Mouse (Mus musculus) G1E (cell line): ENCODE data around the gene Nmrk2. TPM values are rescaled to one million over a fixed set of nuclear protein-coding genes. Genes with fewer than 3 reads are reported as not detected.
A peak's percentile ranks its signal among the peaks of the same experiment; 100 is the strongest.

Experiments used
- ATAC-seq: 2 replicates; pipeline ENCODE4 v1.8.0; 2016; ENCODE audit warnings: mild to moderate bottlenecking; ENCODE audit not compliant: insufficient number of reproducible peaks, poor library complexity, low FRiP score, severe bottlenecking; ENCODE audit errors: extremely low read depth
- DNase-seq: peaks from one replicate; pipeline ENCODE4 v3.0.0; 2012; ENCODE audit warnings: low spot score
- H3K27me3 ChIP-seq: 2 replicates; pipeline ENCODE4 v1.6.1; 2012; ENCODE audit warnings: mild to moderate bottlenecking, low read length, inconsistent platforms; ENCODE audit not compliant: insufficient read depth
- H3K36me3 ChIP-seq: replicated peaks from 2 replicates; pipeline ENCODE3; 2012; ENCODE audit warnings: mild to moderate bottlenecking, inconsistent platforms
- H3K4me1 ChIP-seq: 2 replicates; pipeline ENCODE4 v1.6.1; 2012; ENCODE audit warnings: low read depth, low read length, inconsistent platforms, mixed read lengths; ENCODE audit not compliant: insufficient read depth
- H3K4me3 ChIP-seq: 2 replicates; pipeline ENCODE4 v1.5.1; 2012; ENCODE audit warnings: low read depth, mild to moderate bottlenecking, inconsistent platforms, low read length, moderate library complexity, mixed read lengths
- H3K9me3 ChIP-seq: replicated peaks from 2 replicates; pipeline ENCODE4 v1.6.1; 2012; ENCODE audit warnings: inconsistent platforms
- CTCF ChIP-seq: IDR thresholded peaks from 2 replicates; pipeline ENCODE4 v1.5.1; 2012; ENCODE audit warnings: low read depth, low read length, inconsistent platforms, mixed read lengths
- GATA1 ChIP-seq: IDR thresholded peaks from 2 replicates; pipeline ENCODE4 v1.6.1; 2012; ENCODE audit warnings: borderline replicate concordance, low read length, inconsistent platforms, mixed read lengths
- GATA2 ChIP-seq: IDR thresholded peaks from 2 replicates; pipeline ENCODE4 v1.6.1; 2012; ENCODE audit warnings: low read depth, low read length, inconsistent platforms, borderline replicate concordance
- POLR2AphosphoS5 ChIP-seq: IDR thresholded peaks from 2 replicates; pipeline ENCODE4 v1.6.1; 2012; ENCODE audit warnings: low read depth, low read length, inconsistent platforms; ENCODE audit not compliant: insufficient replicate concordance
- TAL1 ChIP-seq: conservative IDR thresholded peaks from 2 replicates; pipeline ENCODE4 v1.6.1; 2012; ENCODE audit warnings: low read depth, low read length, inconsistent platforms, mixed read lengths
- polyA plus RNA-seq: library from polyadenylated mRNA; stranded (reverse); fragments of >175 nt; gene quantifications from 2 replicates; pipeline ENCODE4 v1.2.3, GENCODE M21; 2012
- total RNA-seq, 2 experiments: library from RNA; stranded (forward) in 1 of 2; stranded (reverse) in 1 of 2; fragments of 200-1000 nt in 1 of 2; fragments of >200 nt in 1 of 2; fragmentation: Nextera tagmentation in 1 of 2; gene quantifications; 2 replicates each; pipeline ENCODE4 v1.2.3; 2014 to 2017

The Nmrk2 gene
- total and polyA plus RNA-seq, 3 experiments, result not detected

GRCm38 (mm10) chr10:81168521-81169244, 33.2 kb downstream of the Nmrk2 start:
- TF ChIP-seq GATA1, result no peak
- no peak for TF ChIP-seq TAL1
- TF ChIP-seq CTCF, result no peak
- TF ChIP-seq GATA2, result no peak
- TF ChIP-seq POLR2AphosphoS5, result 0 out of 2 replicates have a peak, but pooled peaks have one; percentile 45

GRCm38 (mm10) chr10:81168087-81168431, 33.8 kb downstream of the Nmrk2 start:
- Histone ChIP-seq H3K4me1 (peaks cover 55% of the 10 kb centered on the region), H3K9me3 (no peaks in the 10 kb centered on the region), H3K4me3 (peak overlapping the region; percentile 58), H3K27me3 (no peaks in the 10 kb centered on the region), H3K36me3 (peaks cover 32% of the 10 kb centered on the region)
- DNase-seq, result no peak
- TF ChIP-seq POLR2AphosphoS5 (no peak), CTCF (no peak), GATA1 (no peak), TAL1 (no peak), GATA2 (no peak)
- no peak for ATAC-seq

More at GRCm38 (mm10) chr10:81168521-81169244, 33.2 kb downstream of the Nmrk2 start:
- peak; percentile 62 for ATAC-seq
- no peaks in the 10 kb centered on the region for H3K27me3 ChIP-seq
- peak overlapping the region; percentile 79 for H3K4me3 ChIP-seq
- peak; percentile 72 for DNase-seq
- peaks cover 57% of the 10 kb centered on the region for H3K4me1 ChIP-seq
- H3K9me3 ChIP-seq, result no peaks in the 10 kb centered on the region
- peaks cover 27% of the 10 kb centered on the region for H3K36me3 ChIP-seq

- peaks cover 37% of the 10 kb centered on the region for H3K36me3 ChIP-seq
- DNase-seq (peak; percentile 96), ATAC-seq (peak; percentile 91)
- peaks cover 55% of the 10 kb centered on the region for H3K4me1 ChIP-seq
- no peaks in the 10 kb centered on the region for H3K9me3 ChIP-seq
- peak within 1 kb of the TSS; percentile 84 for H3K4me3 ChIP-seq
- no peaks in the 10 kb centered on the region for H3K27me3 ChIP-seq
- TF ChIP-seq GATA2 (no peak), POLR2AphosphoS5 (no peak), GATA1 (no peak), TAL1 (no peak), CTCF (no peak)
These were observed 34.4 kb downstream of the Nmrk2 start, which contains the start of gene Pias4 for GRCm38 (mm10) chr10:81167200-81168086. Pias4 (minus strand) TSS chr10:81167923.

GRCm38 (mm10) chr10:81165118-81165517, 36.7 kb downstream of the Nmrk2 start:
- no peak overlapping the region for H3K4me3 ChIP-seq
- no peak for TF ChIP-seq GATA2
- TF ChIP-seq TAL1, result no peak
- no peak for TF ChIP-seq GATA1
- no peak for TF ChIP-seq CTCF
- no peak for TF ChIP-seq POLR2AphosphoS5
- H3K36me3 ChIP-seq, result peaks cover 60% of the 10 kb centered on the region

GRCm38 (mm10) chr10:81162318-81162652, 39.6 kb downstream of the Nmrk2 start:
- H3K9me3 ChIP-seq, result no peaks in the 10 kb centered on the region
- TF ChIP-seq CTCF (no peak), TAL1 (no peak), POLR2AphosphoS5 (no peak), GATA1 (no peak), GATA2 (no peak)
- peak overlapping the region; percentile 17; the same call in 1 of the 2 replicates for H3K4me3 ChIP-seq
- H3K36me3 ChIP-seq, result peaks cover 87% of the 10 kb centered on the region
- H3K4me1 ChIP-seq, result peaks cover 81% of the 10 kb centered on the region
- DNase-seq (no peak), ATAC-seq (no peak)
- no peaks in the 10 kb centered on the region for H3K27me3 ChIP-seq

More at GRCm38 (mm10) chr10:81165118-81165517, 36.7 kb downstream of the Nmrk2 start:
- Histone ChIP-seq H3K27me3 (no peaks in the 10 kb centered on the region), H3K9me3 (no peaks in the 10 kb centered on the region), H3K4me1 (peaks cover 78% of the 10 kb centered on the region)
- DNase-seq (no peak), ATAC-seq (no peak)

GRCm38 (mm10) chr10:81161602-81162317, 40.1 kb downstream of the Nmrk2 start:
- Histone ChIP-seq H3K27me3 (no peaks in the 10 kb centered on the region), H3K4me3 (peak overlapping the region; percentile 17; the same call in 1 of the 2 replicates), H3K4me1 (peaks cover 78% of the 10 kb centered on the region), H3K9me3 (no peaks in the 10 kb centered on the region), H3K36me3 (peaks cover 91% of the 10 kb centered on the region)
- ATAC-seq (peak; percentile 22; the same call in 1 of the 2 replicates), DNase-seq (no peak)
- TF ChIP-seq POLR2AphosphoS5, result no peak
- no peak for TF ChIP-seq CTCF
- no peak for TF ChIP-seq GATA2
- no peak for TF ChIP-seq TAL1
- no peak for TF ChIP-seq GATA1
